Mouse (Mus musculus) neural tube, embryonic 14.5 days (tissue): ENCODE data around the gene Vmn1r30. TPM values are rescaled to one million over a fixed set of nuclear protein-coding genes. Genes with fewer than 3 reads are reported as not detected.

Experiments
- ATAC-seq: fragments of 200-750 bp; cut with Nextera tagmentation; 2 replicates; pipeline ENCODE4 v1.8.0; 2017; ENCODE audit warnings: low read depth, mild to moderate bottlenecking, moderate TSS enrichment, moderate library complexity
- H3K27ac ChIP-seq: fragments of 300-500 bp; sonication (generic); 2 replicates; pipeline ENCODE4 v1.5.1; 2014; ENCODE audit warnings: low read depth, mild to moderate bottlenecking, control low read depth, low read length, moderate library complexity, mixed read lengths
- H3K27me3 ChIP-seq: fragments of 300-500 bp; sonication (generic); 2 replicates; pipeline ENCODE4 v1.6.1; 2014; ENCODE audit warnings: low read length; ENCODE audit not compliant: control insufficient read depth, insufficient read depth
- H3K36me3 ChIP-seq: fragments of 300-500 bp; sonication (generic); 2 replicates; pipeline ENCODE4 v1.6.1; 2014; ENCODE audit warnings: low read length, mixed read lengths; ENCODE audit not compliant: control insufficient read depth, insufficient read depth
- H3K4me1 ChIP-seq: fragments of 300-500 bp; sonication (generic); 2 replicates; pipeline ENCODE4 v1.6.1; 2014; ENCODE audit warnings: low read length; ENCODE audit not compliant: control insufficient read depth, insufficient read depth
- H3K4me2 ChIP-seq: fragments of 300-500 bp; sonication (generic); 2 replicates; pipeline ENCODE4 v1.6.1; 2014; ENCODE audit warnings: mild to moderate bottlenecking, low read depth, low read length, control low read depth
- H3K4me3 ChIP-seq: fragments of 300-500 bp; sonication (generic); 2 replicates; pipeline ENCODE4 v1.5.1; 2014; ENCODE audit warnings: low read depth, low read length, control low read depth, mixed read lengths
- H3K9ac ChIP-seq: fragments of 300-500 bp; sonication (generic); replicated peaks from 2 replicates; pipeline ENCODE4 v1.6.1; 2014; ENCODE audit warnings: low read depth, mild to moderate bottlenecking, control low read depth, low read length, mixed read lengths
- H3K9me3 ChIP-seq: fragments of 300-500 bp; sonication (generic); 2 replicates; pipeline ENCODE4 v1.6.1; 2016; ENCODE audit warnings: low read length; ENCODE audit not compliant: control insufficient read depth
- WGBS: fragments of 180-500 bp; shearing (Covaris S2); extraction: QIAGEN DNeasy Blood & Tissue Kit; methylation state at CpG from one replicate; pipeline ENCODE4 v1.1.7; 2014; 5-methylcytosine and 5-hydroxymethylcytosine counted together
- polyA plus RNA-seq: library from polyadenylated mRNA; unstranded; fragments of >200 nt; fragmentation: Nextera tagmentation; extraction: Ambion mirVana; gene quantifications from 2 replicates; pipeline ENCODE4 v1.2.1, GENCODE M21; 2014

The Vmn1r30 gene
- not detected in 2 replicates for polyA plus RNA-seq

GRCm38 (mm10) chr6:58443285-58443684, at the start of gene Vmn1r30:
TSS of gene Vmn1r30 (minus strand) at chr6:58443385.
- Histone ChIP-seq H3K36me3 (no peaks in the 10 kb centered on the region), H3K4me3 (no peak within 1 kb of the TSS), H3K9ac (no peak within 1 kb of the TSS), H3K9me3 (no peaks in the 10 kb centered on the region), H3K4me2 (no peak within 1 kb of the TSS), H3K4me1 (no peaks in the 10 kb centered on the region), H3K27me3 (no peaks in the 10 kb centered on the region), H3K27ac (no peak within 1 kb of the TSS)
- no peak for ATAC-seq

GRCm38 (mm10) chr6:58475230-58475629, 32.0 kb upstream of the Vmn1r30 start, which contains the start of gene Vmn1r31:
TSS of gene Vmn1r31 (minus strand) at chr6:58475330.
- H3K9me3 ChIP-seq, result no peaks in the 10 kb centered on the region
- H3K9ac ChIP-seq, result no peak within 1 kb of the TSS
- H3K4me3 ChIP-seq, result no peak within 1 kb of the TSS
- H3K27me3 ChIP-seq, result no peaks in the 10 kb centered on the region
- no peak within 1 kb of the TSS for H3K27ac ChIP-seq
- no peaks in the 10 kb centered on the region for H3K36me3 ChIP-seq
- H3K4me1 ChIP-seq, result no peaks in the 10 kb centered on the region
- no peak for ATAC-seq
- no peak within 1 kb of the TSS for H3K4me2 ChIP-seq
- WGBS, result 86% methylated on average over 1 of the region's 1 CpGs

Other genes starting within 250 kb of the Vmn1r30 start
- gene Vmn1r27, start 224.6 kb downstream of the Vmn1r30 start, polyA plus RNA-seq, result not detected in 2 replicates
- gene Vmn1r28, start 181.3 kb downstream of the Vmn1r30 start, polyA plus RNA-seq, result not detected in 2 replicates
- not detected in 2 replicates for gene Vmn1r29, start 141.8 kb downstream of the Vmn1r30 start, polyA plus RNA-seq
- not detected in 2 replicates for gene Vmn1r31, start 31.9 kb upstream of the Vmn1r30 start, polyA plus RNA-seq
- 30.1 and 40.3 TPM in 2 replicates for gene Abcg2, start 141.1 kb upstream of the Vmn1r30 start, polyA plus RNA-seq